Mouse (Mus musculus): Measurements from ENCODE around the gene Odf3b.

DNA sequence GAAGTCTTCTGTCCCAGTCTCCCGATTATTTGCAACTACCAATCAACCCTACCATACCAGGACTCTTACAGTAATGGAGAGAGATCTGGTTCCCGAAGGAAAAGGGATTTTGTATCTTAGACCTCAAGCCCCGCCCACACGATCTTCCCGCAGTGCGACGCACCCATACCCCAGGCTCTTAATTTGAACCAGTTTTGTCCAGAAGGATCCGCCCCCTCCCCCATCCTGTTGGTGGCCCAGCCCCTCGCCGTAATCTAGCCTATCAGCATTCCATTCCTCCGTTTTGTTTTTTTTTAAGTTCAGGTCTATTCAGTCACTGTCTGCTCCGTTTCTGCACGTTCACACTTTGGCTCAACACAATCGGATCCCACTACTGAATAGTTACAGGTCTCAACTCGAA lies 22.7 kb downstream of the Odf3b start:
- TF ChIP-seq POLR2A (IDR thresholded peaks at IDR 0.05; ENCODE audit: extremely low read depth, insufficient read depth, low read length) (no peak), CTCF (IDR thresholded peaks at IDR 0.05; ENCODE audit: extremely low read depth, insufficient read depth, low read length) (no peak)
